Mouse (Mus musculus): ENCODE data around the gene Kcp.

- TF ChIP-seq CTCF (IDR thresholded peaks at IDR 0.05; ENCODE audit: control insufficient read depth, insufficient read depth, insufficient read length) = no peak
- TF ChIP-seq MAX (IDR thresholded peaks at IDR 0.05) = no peak
- no peak for TF ChIP-seq MYOG (IDR thresholded peaks at IDR 0.05; ENCODE audit: control insufficient read depth, extremely low read depth, insufficient read length)
- no peak for TF ChIP-seq MYOD1 (IDR thresholded peaks at IDR 0.05; ENCODE audit: control insufficient read depth, insufficient read length, low read depth)
These were observed 62.4 kb downstream of the Kcp start for GRCm38 (mm10) chr6:29445354-29445753.

Data from C2C12 (cell line).